Mouse (Mus musculus) liver, adult 2 months (tissue): ENCODE results near the gene Mecom.

Experiments used
- CTCF ChIP-seq: fragments of 200-500 bp; IDR thresholded peaks from 2 replicates; pipeline ENCODE4 v1.5.1; 2011; ENCODE audit warnings: low read depth, low read length, control low read depth
- POLR2A ChIP-seq: fragments of 200-500 bp; IDR thresholded peaks from 2 replicates; pipeline ENCODE4 v1.6.1; 2011; ENCODE audit warnings: low read length, control low read depth; ENCODE audit not compliant: insufficient read depth; ENCODE audit errors: extremely low read depth

GRCm38 (mm10) chr3:30308081-30308480, 239.7 kb downstream of the Mecom start:
- peak; percentile 33; the same call in 1 of the 2 replicates for TF ChIP-seq CTCF
- TF ChIP-seq POLR2A, result no peak
